Mouse (Mus musculus): ENCODE data around the gene Gm7102. TPM values are rescaled to one million over a fixed set of nuclear protein-coding genes. Genes with fewer than 3 reads are reported as not detected.
A peak's percentile ranks its signal among the peaks of the same experiment; 100 is the strongest.

The Gm7102 gene
- total and polyA plus RNA-seq, 2 experiments from 2014 or later: 0.11 to 1.00 TPM

GRCm38 (mm10) chr19:61151701-61152420 is 24.2 kb downstream of the Gm7102 start:
- Histone ChIP-seq H3K27ac (ENCODE audit: low read depth, low read length) (no peak overlapping the region), H3K36me3 (ENCODE audit: insufficient read depth) (no peaks in the 10 kb centered on the region), H3K4me3 (ENCODE audit: low read depth, low read length) (peak overlapping the region; percentile 35), H3K9me3 (ENCODE audit: low read length) (no peaks in the 10 kb centered on the region), H3K9ac (peak overlapping the region; percentile 39; the same call in 1 of the 2 replicates), H3K4me2 (ENCODE audit: low read depth) (peak overlapping the region; percentile 70), H3K4me1 (ENCODE audit: insufficient read depth) (0 out of 2 replicates have a peak, but pooled peaks cover 3% of the 10 kb centered on the region), H3K27me3 (ENCODE audit: insufficient read depth, low read length) (no peaks in the 10 kb centered on the region)
- DNase-seq: peak; percentile 4
- ATAC-seq: peak; percentile 54
- no peak for TF ChIP-seq CTCF (IDR thresholded peaks at IDR 0.05; ENCODE audit: low read depth)
- 6% methylated on average over 27 of the region's 27 CpGs for WGBS

- Histone ChIP-seq H3K4me2 (ENCODE audit: low read depth) (peak overlapping the region; percentile 70), H3K9ac (peak overlapping the region; percentile 39; the same call in 1 of the 2 replicates), H3K4me1 (ENCODE audit: insufficient read depth) (0 out of 2 replicates have a peak, but pooled peaks cover 3% of the 10 kb centered on the region), H3K4me3 (ENCODE audit: low read depth, low read length) (peak overlapping the region; percentile 35), H3K9me3 (ENCODE audit: low read length) (no peaks in the 10 kb centered on the region), H3K27me3 (ENCODE audit: insufficient read depth, low read length) (no peaks in the 10 kb centered on the region), H3K27ac (ENCODE audit: low read depth, low read length) (no peak overlapping the region), H3K36me3 (ENCODE audit: insufficient read depth) (no peaks in the 10 kb centered on the region)
- 0 out of 2 replicates have a peak, but pooled peaks have one; percentile 6 for ATAC-seq
- DNase-seq: no peak
- WGBS: 8% methylated on average over 8 of the region's 8 CpGs
- no peak for TF ChIP-seq CTCF (IDR thresholded peaks at IDR 0.05; ENCODE audit: low read depth)
Measured at GRCm38 (mm10) chr19:61151372-61151700, 24.8 kb downstream of the Gm7102 start.

- TF ChIP-seq CTCF (IDR thresholded peaks at IDR 0.05; ENCODE audit: low read depth): no peak
- DNase-seq (no peak), ATAC-seq (no peak)
- H3K27me3 ChIP-seq (ENCODE audit: insufficient read depth, low read length): no peaks in the 10 kb centered on the region
- no peaks in the 10 kb centered on the region for H3K9me3 ChIP-seq (ENCODE audit: low read length)
- H3K4me3 ChIP-seq (ENCODE audit: low read depth, low read length): peak overlapping the region; percentile 64
- H3K9ac ChIP-seq: peak overlapping the region; percentile 48; the same call in 1 of the 2 replicates
- 23% methylated on average over 4 of the region's 4 CpGs for WGBS
- no peaks in the 10 kb centered on the region for H3K36me3 ChIP-seq (ENCODE audit: insufficient read depth)
- no peak overlapping the region for H3K27ac ChIP-seq (ENCODE audit: low read depth, low read length)
- 0 out of 2 replicates have a peak, but pooled peaks cover 2% of the 10 kb centered on the region for H3K4me1 ChIP-seq (ENCODE audit: insufficient read depth)
- peak overlapping the region; percentile 71 for H3K4me2 ChIP-seq (ENCODE audit: low read depth)
Measured at GRCm38 (mm10) chr19:61141299-61141698, 34.8 kb downstream of the Gm7102 start.

- WGBS: under 1% methylated on average over 18 of the region's 18 CpGs
- Histone ChIP-seq H3K4me3 (ENCODE audit: low read depth, low read length) (peak within 1 kb of the TSS; percentile 64), H3K4me1 (ENCODE audit: insufficient read depth) (0 out of 2 replicates have a peak, but pooled peaks cover 2% of the 10 kb centered on the region), H3K9ac (peak within 1 kb of the TSS; percentile 61), H3K9me3 (ENCODE audit: low read length) (no peaks in the 10 kb centered on the region), H3K36me3 (ENCODE audit: insufficient read depth) (no peaks in the 10 kb centered on the region), H3K4me2 (ENCODE audit: low read depth) (peak within 1 kb of the TSS; percentile 71), H3K27ac (ENCODE audit: low read depth, low read length) (no peak within 1 kb of the TSS), H3K27me3 (ENCODE audit: insufficient read depth, low read length) (no peaks in the 10 kb centered on the region)
- peak; percentile 87 for DNase-seq
- ATAC-seq: peak; percentile 100
- no peak for TF ChIP-seq CTCF (IDR thresholded peaks at IDR 0.05; ENCODE audit: low read depth)
Measured at GRCm38 (mm10) chr19:61140342-61141206, 35.5 kb downstream of the Gm7102 start, which contains the start of gene Zfp950. Gene Zfp950 (minus strand): TSS chr19:61140840.

GRCm38 (mm10) chr19:61138655-61139054 is 37.5 kb downstream of the Gm7102 start:
- Histone ChIP-seq H3K27me3 (ENCODE audit: insufficient read depth, low read length) (no peaks in the 10 kb centered on the region), H3K9ac (no peak overlapping the region), H3K4me2 (ENCODE audit: low read depth) (no peak overlapping the region), H3K36me3 (ENCODE audit: insufficient read depth) (no peaks in the 10 kb centered on the region), H3K9me3 (ENCODE audit: low read length) (no peaks in the 10 kb centered on the region), H3K4me3 (ENCODE audit: low read depth, low read length) (no peak overlapping the region), H3K27ac (ENCODE audit: low read depth, low read length) (no peak overlapping the region), H3K4me1 (ENCODE audit: insufficient read depth) (0 out of 2 replicates have a peak, but pooled peaks cover 2% of the 10 kb centered on the region)
- TF ChIP-seq CTCF (IDR thresholded peaks at IDR 0.05; ENCODE audit: low read depth): no peak
- no peak for ATAC-seq
- no peak for DNase-seq

GRCm38 (mm10) chr19:61131096-61131495 is 45.0 kb downstream of the Gm7102 start:
- TF ChIP-seq CTCF (IDR thresholded peaks at IDR 0.05; ENCODE audit: low read depth): no peak
- Histone ChIP-seq H3K4me1 (ENCODE audit: insufficient read depth) (no peaks in the 10 kb centered on the region), H3K9me3 (ENCODE audit: low read length) (no peaks in the 10 kb centered on the region), H3K9ac (no peak overlapping the region), H3K4me3 (ENCODE audit: low read depth, low read length) (no peak overlapping the region), H3K27ac (ENCODE audit: low read depth, low read length) (no peak overlapping the region), H3K36me3 (ENCODE audit: insufficient read depth) (no peaks in the 10 kb centered on the region), H3K4me2 (ENCODE audit: low read depth) (no peak overlapping the region), H3K27me3 (ENCODE audit: insufficient read depth, low read length) (no peaks in the 10 kb centered on the region)
- no peak for DNase-seq
- 91% methylated on average over 10 of the region's 10 CpGs for WGBS
- ATAC-seq: no peak

Other genes starting within 250 kb of the Gm7102 start
- 18.9 and 24.3 TPM in 2 replicates for gene Zfp950, start 35.5 kb downstream of the Gm7102 start, total RNA-seq (2014; rRNA removed)
- gene Zfp950, start 35.5 kb downstream of the Gm7102 start, polyA plus RNA-seq (2015; fragmentation: Nextera tagmentation; extraction: Ambion mirVana): 31.8 and 41.9 TPM in 2 replicates
- not detected in 2 replicates for gene Gm6020, start 7.6 kb upstream of the Gm7102 start, total RNA-seq (2014; rRNA removed)
- not detected in 2 replicates for gene Gm6020, start 7.6 kb upstream of the Gm7102 start, polyA plus RNA-seq (2015; fragmentation: Nextera tagmentation; extraction: Ambion mirVana)
- 36.5 and 42.1 TPM in 2 replicates for gene Csf2ra, start 52.1 kb upstream of the Gm7102 start, total RNA-seq (2014; rRNA removed)
- 20.0 and 35.8 TPM in 2 replicates for gene Csf2ra, start 52.1 kb upstream of the Gm7102 start, polyA plus RNA-seq (2015; fragmentation: Nextera tagmentation; extraction: Ambion mirVana)
- gene Gm21060, start 120.8 kb upstream of the Gm7102 start, total RNA-seq (2014; rRNA removed): not detected in 2 replicates
- not detected in 2 replicates for gene Gm21060, start 120.8 kb upstream of the Gm7102 start, polyA plus RNA-seq (2015; fragmentation: Nextera tagmentation; extraction: Ambion mirVana)

All from forebrain, postnatal 0 days (tissue).